Comparison of ENCODE assay signal across 8 mouse cellular contexts in the genomic region with DNA sequence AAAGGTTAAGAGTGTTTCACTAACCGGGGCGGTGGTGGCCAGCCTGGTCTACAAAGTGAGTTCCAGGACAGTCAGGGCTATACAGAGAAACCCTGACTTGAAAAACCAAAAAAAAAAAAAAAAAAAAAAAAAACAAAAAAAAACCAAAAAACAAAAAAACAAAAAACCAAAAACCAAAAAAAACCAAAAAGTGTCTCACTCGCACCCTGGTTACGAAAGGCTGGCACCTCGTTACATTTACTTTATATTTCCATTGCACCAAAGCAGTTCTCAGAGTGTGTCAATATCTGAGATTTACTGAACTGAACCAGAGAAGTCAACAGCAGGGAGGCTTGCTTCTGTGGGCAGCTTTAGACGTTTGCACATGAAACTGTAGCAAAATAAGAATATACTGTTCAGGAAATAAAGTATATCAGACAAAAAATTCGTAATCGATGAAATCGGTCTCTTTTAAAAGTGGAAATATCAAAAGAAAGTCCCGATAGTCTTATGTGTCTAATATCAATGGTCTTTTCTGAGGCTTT. TPM values are rescaled to one million over a fixed set of nuclear protein-coding genes. Genes with fewer than 3 reads are reported as not detected.
DNase-seq lines count a peak whose midpoint lies in the region; ATAC-seq and TF ChIP-seq lines count a peak whose summit lies in the region.

No protein-coding gene starts in this region.

- H3K9me3 ChIP-seq in neural tube, embryonic 11.5 days (ENCODE audit: control insufficient read depth, low read length) = no peaks in the 10 kb centered on the region
- H3K9me3 ChIP-seq in limb, embryonic 13.5 days = no peaks in the 10 kb centered on the region; the same call in 1 of the 2 replicates
- H3K9me3 ChIP-seq in stomach, embryonic 16.5 days (replicated peaks; ENCODE audit: control insufficient read depth, low read length) = no peaks in the 10 kb centered on the region

- H3K27ac ChIP-seq in cerebellum, adult 2 months (ENCODE audit: insufficient read depth, low read length) = no peak overlapping the region
- no peak overlapping the region for H3K27ac ChIP-seq in neural tube, embryonic 11.5 days (ENCODE audit: low read depth, low read length)
- no peak overlapping the region for H3K27ac ChIP-seq in limb, embryonic 13.5 days
- H3K27ac ChIP-seq in stomach, embryonic 16.5 days (ENCODE audit: low read length) = no peak overlapping the region; the same call in 1 of the 2 replicates

- no peak for TF ChIP-seq CTCF in cerebellum, adult 2 months (IDR thresholded peaks at IDR 0.05; ENCODE audit: borderline replicate concordance, insufficient read depth, low read depth, low read length)

- DNase-seq in cerebellum, adult 2 months = peak in 1 of 2 experiments; percentile 28
- no peak for DNase-seq in cerebellum, postnatal 36 days
- DNase-seq in neural tube, embryonic 11.5 days (ENCODE audit: low spot score) = no peak
- DNase-seq in neural tube, embryonic 10.5 days (ENCODE audit: extremely low spot score, low spot score) = no peak
- DNase-seq in layer of hippocampus, adult 8-10 months (ENCODE audit: low spot score in 2 of 2) = no peak
- DNase-seq in spleen, postnatal 36 days (ENCODE audit: low spot score in 2 of 2) = no peak

- no peak for TF ChIP-seq POLR2A in cerebellum, adult 2 months (IDR thresholded peaks at IDR 0.05; ENCODE audit: borderline replicate concordance, insufficient read depth, low read length)

- no peak for ATAC-seq in neural tube, embryonic 11.5 days (ENCODE audit: insufficient read depth, low FRiP score, low TSS enrichment)
- ATAC-seq in limb, embryonic 13.5 days (ENCODE audit: low FRiP score, low read depth) = no peak
- no peak for ATAC-seq in stomach, embryonic 16.5 days (ENCODE audit: insufficient read depth, low FRiP score)

- peak overlapping the region; percentile 4; the same call in 1 of the 2 replicates for H3K4me2 ChIP-seq in neural tube, embryonic 11.5 days (ENCODE audit: low read depth)
- peak overlapping the region; percentile 90 for H3K4me2 ChIP-seq in limb, embryonic 13.5 days (replicated peaks)
- H3K4me2 ChIP-seq in stomach, embryonic 16.5 days (ENCODE audit: low read depth, low read length) = peak overlapping the region; percentile 50

- H3K9ac ChIP-seq in neural tube, embryonic 11.5 days (ENCODE audit: low read length) = no peak overlapping the region
- H3K9ac ChIP-seq in limb, embryonic 13.5 days = peak overlapping the region; percentile 40; the same call in 1 of the 2 replicates
- no peak overlapping the region for H3K9ac ChIP-seq in stomach, embryonic 16.5 days (ENCODE audit: low read length)

- WGBS in cerebellum, adult 2 months = 28% methylated on average over 10 of the region's 10 CpGs
- WGBS in neural tube, embryonic 11.5 days = 40% methylated on average over 10 of the region's 10 CpGs
- 37% methylated on average over 10 of the region's 10 CpGs for WGBS in limb, embryonic 13.5 days
- 34% methylated on average over 10 of the region's 10 CpGs for WGBS in stomach, embryonic 16.5 days

- H3K36me3 ChIP-seq in neural tube, embryonic 11.5 days (ENCODE audit: control insufficient read depth, insufficient read depth, low read length) = no peaks in the 10 kb centered on the region
- H3K36me3 ChIP-seq in limb, embryonic 13.5 days = peaks cover 15% of the 10 kb centered on the region
- 0 out of 2 replicates have a peak, but pooled peaks cover 4% of the 10 kb centered on the region for H3K36me3 ChIP-seq in stomach, embryonic 16.5 days (ENCODE audit: control insufficient read depth, insufficient read depth, low read length)

- no peaks in the 10 kb centered on the region for H3K27me3 ChIP-seq in cerebellum, adult 2 months (ENCODE audit: control insufficient read depth, insufficient read depth, low read length)
- no peaks in the 10 kb centered on the region for H3K27me3 ChIP-seq in neural tube, embryonic 11.5 days (ENCODE audit: control insufficient read depth, insufficient read depth, low read length)
- H3K27me3 ChIP-seq in limb, embryonic 13.5 days = no peaks in the 10 kb centered on the region
- no peaks in the 10 kb centered on the region for H3K27me3 ChIP-seq in stomach, embryonic 16.5 days (ENCODE audit: control insufficient read depth, insufficient read depth, low read length)

- H3K4me3 ChIP-seq in cerebellum, adult 2 months (replicated peaks; ENCODE audit: insufficient read depth, low read depth, low read length) = peak overlapping the region; percentile 60
- H3K4me3 ChIP-seq in neural tube, embryonic 11.5 days (ENCODE audit: low read depth, low read length) = peak overlapping the region; percentile 87; the same call in 1 of the 2 replicates
- H3K4me3 ChIP-seq in limb, embryonic 13.5 days = peak overlapping the region; percentile 100
- H3K4me3 ChIP-seq in stomach, embryonic 16.5 days (replicated peaks; ENCODE audit: low read length) = peak overlapping the region; percentile 98

- peaks cover 7% of the 10 kb centered on the region; the same call in 1 of the 2 replicates for H3K4me1 ChIP-seq in cerebellum, adult 2 months (ENCODE audit: control insufficient read depth, insufficient read depth, low read length)
- peaks cover 5% of the 10 kb centered on the region for H3K4me1 ChIP-seq in neural tube, embryonic 11.5 days (ENCODE audit: control insufficient read depth, insufficient read depth, low read length)
- peaks cover 19% of the 10 kb centered on the region for H3K4me1 ChIP-seq in limb, embryonic 13.5 days
- H3K4me1 ChIP-seq in stomach, embryonic 16.5 days (ENCODE audit: control insufficient read depth, insufficient read depth, low read length) = peaks cover 4% of the 10 kb centered on the region

RNA-seq across cellular contexts. Expression of a gene that starts 0.5 kb away (rescaled TPM):
- polyA plus RNA-seq in cerebellum, adult 2 months (2012; rRNA removed) = 43.6 and 45.0 TPM in 2 replicates
- 12.2 and 12.6 TPM in 2 replicates for polyA plus RNA-seq in neural tube, embryonic 11.5 days (2014; fragmentation: Nextera tagmentation; extraction: Ambion mirVana)
- polyA plus RNA-seq in limb, embryonic 13.5 days (2015; fragmentation: Nextera tagmentation; extraction: Ambion mirVana) = 11.2 and 11.6 TPM in 2 replicates
- polyA plus RNA-seq in stomach, embryonic 16.5 days (2015; fragmentation: Nextera tagmentation; extraction: Ambion mirVana) = 5.7 and 6.1 TPM in 2 replicates
- 10 to 100 TPM; 59.2 to 68.7 (median 63.5) TPM for total RNA-seq in layer of hippocampus, adult 8-10 months (2022)

RNA-seq across cellular contexts. Expression of a gene that starts 54.7 kb away (rescaled TPM):
- polyA plus RNA-seq in cerebellum, adult 2 months (2012; rRNA removed) = 200 and 249 TPM in 2 replicates
- polyA plus RNA-seq in neural tube, embryonic 11.5 days (2014; fragmentation: Nextera tagmentation; extraction: Ambion mirVana) = 8.3 and 9.2 TPM in 2 replicates
- polyA plus RNA-seq in limb, embryonic 13.5 days (2015; fragmentation: Nextera tagmentation; extraction: Ambion mirVana) = 2.0 and 2.2 TPM in 2 replicates
- polyA plus RNA-seq in stomach, embryonic 16.5 days (2015; fragmentation: Nextera tagmentation; extraction: Ambion mirVana) = 0.29 and 0.32 TPM in 2 replicates
- 100 to 1,000 TPM; 330 to 455 (median 386) TPM for total RNA-seq in layer of hippocampus, adult 8-10 months (2022)

Comparison
In these comparisons a context has a peak if more than half of its experiments do, and no peak if none do; other contexts are left out.
1. H3K4me2 ChIP-seq: peak in every context shown above with its lines; median percentile 90 in limb, embryonic 13.5 days; 50 in stomach, embryonic 16.5 days; 4 in neural tube, embryonic 11.5 days.
2. RNA of a gene that starts 54.7 kb away (polyA plus RNA-seq): 200 to 249 TPM in cerebellum, adult 2 months; 8.3 to 9.2 TPM in neural tube, embryonic 11.5 days, 2.0 to 2.2 TPM in limb, embryonic 13.5 days and 0.29 to 0.32 TPM in stomach, embryonic 16.5 days; every median in the first group is over 10 times any median in the second.
3. Peak in every context shown above with its lines, with median percentiles within 50 percentile points of each other: H3K4me3 ChIP-seq.